Comparison of ENCODE assay signal across 8 mouse cellular contexts in genomic region chr6:120363688-120364522, GRCm38 (mm10). TPM values are rescaled to one million over a fixed set of nuclear protein-coding genes. Genes with fewer than 3 reads are reported as not detected.
DNase-seq lines count a peak whose midpoint lies in the region; ATAC-seq and TF ChIP-seq lines count a peak whose summit lies in the region.

Gene Kdm5a (plus strand): TSS chr6:120364124.
Gene Ccdc77 (minus strand): TSS chr6:120364374.

- peak within 1 kb of the TSS; percentile 71 for H3K4me2 ChIP-seq in embryonic facial prominence, embryonic 15.5 days (replicated peaks)
- H3K4me2 ChIP-seq in limb, embryonic 14.5 days (replicated peaks; ENCODE audit: low read depth, low read length, severe bottlenecking), result peak within 1 kb of the TSS; percentile 75
- peak within 1 kb of the TSS; percentile 81 for H3K4me2 ChIP-seq in midbrain, postnatal 0 days (ENCODE audit: low read depth, low read length, poor library complexity, severe bottlenecking)

- H3K4me3 ChIP-seq in bone marrow, adult 2 months (replicated peaks; ENCODE audit: control insufficient read depth, low read depth, low read length), result peak within 1 kb of the TSS; percentile 67
- H3K4me3 ChIP-seq in embryonic facial prominence, embryonic 15.5 days (replicated peaks), result peak within 1 kb of the TSS; percentile 95
- peak within 1 kb of the TSS; percentile 98 for H3K4me3 ChIP-seq in limb, embryonic 14.5 days (replicated peaks; ENCODE audit: low read length)
- peak within 1 kb of the TSS; percentile 99 for H3K4me3 ChIP-seq in midbrain, postnatal 0 days (ENCODE audit: low read depth, low read length)

- under 1% methylated on average over 71 of the region's 71 CpGs for WGBS in bone marrow, adult 2 months
- under 1% methylated on average over 71 of the region's 71 CpGs for WGBS in embryonic facial prominence, embryonic 15.5 days
- WGBS in limb, embryonic 14.5 days, result under 1% methylated on average over 71 of the region's 71 CpGs
- whole genome bisulfite sequencing in midbrain, postnatal 0 days, result under 1% methylated on average over 71 of the region's 71 CpGs

- DNase-seq in 416B (ENCODE audit: low read depth), result peak; percentile 98
- peak; percentile 94 for DNase-seq in heart, adult 8-10 months (ENCODE audit: low spot score)
- peak; percentile 96 for DNase-seq in kidney, adult 9 months
- DNase-seq in limb, embryonic 14.5 days (ENCODE audit: low spot score), result peak; percentile 95
- peak; percentile 97 for DNase-seq in midbrain, postnatal 0 days (ENCODE audit: low spot score)
- DNase-seq in spleen, postnatal 14 days (ENCODE audit: low spot score in 2 of 2), result peak; percentile 78 to 84

- peak; percentile 92; the same call in 1 of the 2 replicates for TF ChIP-seq POLR2A in bone marrow, adult 2 months (IDR thresholded peaks at IDR 0.05; ENCODE audit: borderline replicate concordance, control insufficient read depth, low read depth, low read length)
- peak; percentile 95; the same call in 1 of the 2 replicates for TF ChIP-seq POLR2A in limb, embryonic 14.5 days (IDR thresholded peaks at IDR 0.05; ENCODE audit: borderline replicate concordance, extremely low read depth, insufficient read depth, insufficient read length)

- peak within 1 kb of the TSS; percentile 96 for H3K9ac ChIP-seq in embryonic facial prominence, embryonic 15.5 days
- peak within 1 kb of the TSS; percentile 93 for H3K9ac ChIP-seq in limb, embryonic 14.5 days (ENCODE audit: low read depth, low read length, severe bottlenecking)
- H3K9ac ChIP-seq in midbrain, postnatal 0 days (replicated peaks; ENCODE audit: low read length, poor library complexity, severe bottlenecking), result peak within 1 kb of the TSS; percentile 84

- peaks cover 16% of the 10 kb centered on the region for H3K36me3 ChIP-seq in embryonic facial prominence, embryonic 15.5 days
- H3K36me3 ChIP-seq in limb, embryonic 14.5 days (ENCODE audit: control insufficient read depth, insufficient read depth, low read length), result peaks cover 17% of the 10 kb centered on the region
- H3K36me3 ChIP-seq in midbrain, postnatal 0 days (ENCODE audit: insufficient read depth, low read length), result peaks cover 8% of the 10 kb centered on the region; the same call in 1 of the 2 replicates

- H3K9me3 ChIP-seq in embryonic facial prominence, embryonic 15.5 days (replicated peaks), result no peaks in the 10 kb centered on the region
- H3K9me3 ChIP-seq in limb, embryonic 14.5 days (ENCODE audit: control insufficient read depth, low read length), result no peaks in the 10 kb centered on the region
- H3K9me3 ChIP-seq in midbrain, postnatal 0 days (ENCODE audit: low read length), result no peaks in the 10 kb centered on the region

- no peaks in the 10 kb centered on the region for H3K27me3 ChIP-seq in embryonic facial prominence, embryonic 15.5 days
- H3K27me3 ChIP-seq in limb, embryonic 14.5 days (ENCODE audit: control insufficient read depth, insufficient read depth, low read length), result no peaks in the 10 kb centered on the region
- H3K27me3 ChIP-seq in midbrain, postnatal 0 days (ENCODE audit: insufficient read depth, low read length), result no peaks in the 10 kb centered on the region

- H3K27ac ChIP-seq in bone marrow, adult 2 months (ENCODE audit: control insufficient read depth, insufficient read depth, low read depth, low read length, poor library complexity), result peak within 1 kb of the TSS; percentile 91
- peak within 1 kb of the TSS; percentile 98 for H3K27ac ChIP-seq in embryonic facial prominence, embryonic 15.5 days (replicated peaks)
- H3K27ac ChIP-seq in limb, embryonic 14.5 days (replicated peaks; ENCODE audit: low read depth, low read length), result peak within 1 kb of the TSS; percentile 97
- H3K27ac ChIP-seq in midbrain, postnatal 0 days (ENCODE audit: low read depth, low read length), result peak within 1 kb of the TSS; percentile 94

- H3K4me1 ChIP-seq in bone marrow, adult 2 months (ENCODE audit: control insufficient read depth, insufficient read depth, low read length), result no peaks in the 10 kb centered on the region; the same call in 1 of the 2 replicates
- H3K4me1 ChIP-seq in embryonic facial prominence, embryonic 15.5 days, result peaks cover 12% of the 10 kb centered on the region
- H3K4me1 ChIP-seq in limb, embryonic 14.5 days (ENCODE audit: control insufficient read depth, insufficient read depth, low read length), result peaks cover 12% of the 10 kb centered on the region
- H3K4me1 ChIP-seq in midbrain, postnatal 0 days (ENCODE audit: insufficient read depth, low read length), result peaks cover 6% of the 10 kb centered on the region

- peak; percentile 0; the same call in 1 of the 2 replicates for TF ChIP-seq CTCF in bone marrow, adult 2 months (IDR thresholded peaks at IDR 0.05; ENCODE audit: control insufficient read depth, insufficient read depth, low read length)
- TF ChIP-seq CTCF in midbrain, postnatal 0 days (IDR thresholded peaks at IDR 0.05), result peak; percentile 57

- peak; percentile 97 for ATAC-seq in embryonic facial prominence, embryonic 15.5 days (ENCODE audit: insufficient number of reproducible peaks, low FRiP score, low TSS enrichment, low read depth)
- ATAC-seq in limb, embryonic 14.5 days (ENCODE audit: low FRiP score, low read depth), result peak; percentile 97
- peak; percentile 96 for ATAC-seq in midbrain, postnatal 0 days (ENCODE audit: low FRiP score)

RNA-seq across cellular contexts. Expression of gene Kdm5a, which starts in this region (rescaled TPM):
- polyA plus RNA-seq in bone marrow, adult 2 months (2011; ENCODE audit: insufficient read depth, insufficient read length, low replicate concordance, missing spikeins), result 51.3 and 59.8 TPM in 2 replicates
- 50.0 and 50.2 TPM in 2 replicates for polyA plus RNA-seq in embryonic facial prominence, embryonic 15.5 days (2015; fragmentation: Nextera tagmentation; extraction: Ambion mirVana)
- 10 to 100 TPM; 24.9 to 31.2 (median 30.9) TPM for total RNA-seq in heart, adult 8-10 months (2022)
- 13.4 and 13.5 TPM in 2 replicates for polyA plus RNA-seq in limb, embryonic 14.5 days (2012; rRNA removed)
- 45.4 and 53.5 TPM in 2 replicates for polyA plus RNA-seq in limb, embryonic 14.5 days (2014; fragmentation: Nextera tagmentation; extraction: Ambion mirVana)
- total RNA-seq in midbrain, postnatal 0 days (2014; rRNA removed), result 14.0 and 28.0 TPM in 2 replicates
- 18.3 and 21.7 TPM in 2 replicates for polyA plus RNA-seq in midbrain, postnatal 0 days (2015; fragmentation: Nextera tagmentation; extraction: Ambion mirVana)

RNA-seq across cellular contexts. Expression of gene Ccdc77, which starts in this region (rescaled TPM):
- 9.7 and 15.7 TPM in 2 replicates for polyA plus RNA-seq in bone marrow, adult 2 months (2011; ENCODE audit: insufficient read depth, insufficient read length, low replicate concordance, missing spikeins)
- polyA plus RNA-seq in embryonic facial prominence, embryonic 15.5 days (2015; fragmentation: Nextera tagmentation; extraction: Ambion mirVana), result 21.2 and 25.1 TPM in 2 replicates
- 1 to 10 TPM; 2.9 to 4.7 (median 4.0) TPM for total RNA-seq in heart, adult 8-10 months (2022)
- polyA plus RNA-seq in limb, embryonic 14.5 days (2012; rRNA removed), result 14.6 and 20.8 TPM in 2 replicates
- 17.2 and 23.1 TPM in 2 replicates for polyA plus RNA-seq in limb, embryonic 14.5 days (2014; fragmentation: Nextera tagmentation; extraction: Ambion mirVana)
- total RNA-seq in midbrain, postnatal 0 days (2014; rRNA removed), result 5.9 and 10.7 TPM in 2 replicates
- polyA plus RNA-seq in midbrain, postnatal 0 days (2015; fragmentation: Nextera tagmentation; extraction: Ambion mirVana), result 6.4 and 6.7 TPM in 2 replicates

Comparison
In these comparisons a context has a peak if more than half of its experiments do, and no peak if none do; other contexts are left out.
1. Peak in every context shown above with its lines: DNase-seq, ATAC-seq, H3K4me3 ChIP-seq and H3K27ac ChIP-seq.